Mouse (Mus musculus) T-helper 2 cell (primary cell): Measurements from ENCODE around the gene Zfp512.

ENCODE experiments used
- in situ Hi-C: fragments of 300-600 bp; cut with MboI, MseI; formaldehyde crosslinking; loops from one replicate; pipeline ENCODE4 v1.15.1; 2025; ENCODE audit warnings: high pct_unique_total_duplicates

Zfp512 gene

GRCm38 (mm10) chr5:31528560-31528959, 76.3 kb downstream of the Zfp512 start:
- in situ Hi-C loops = loop anchor here (10.0 kb wide), 1 partner anchor 344 kb away; the partner anchor contains the start of gene Gtf3c2
